Mouse (Mus musculus): ENCODE results near the gene Eln. TPM values are rescaled to one million over a fixed set of nuclear protein-coding genes. Genes with fewer than 3 reads are reported as not detected.

The Eln gene
- polyA plus RNA-seq, 1 experiment from 2014 or later: 340 TPM

- under 1% methylated on average over 37 of the region's 38 CpGs for WGBS
- peak overlapping the region; percentile 35 for H3K9ac ChIP-seq (ENCODE audit: low read length)
- H3K9me3 ChIP-seq (ENCODE audit: control insufficient read depth, low read length): no peaks in the 10 kb centered on the region
These were observed 58.3 kb downstream of the Eln start for GRCm38 (mm10) chr5:134688718-134689284.

GRCm38 (mm10) chr5:134688086-134688717, 58.9 kb downstream of the Eln start, which contains the start of gene Limk1:
TSS of gene Limk1 (minus strand) at chr5:134688598.
- WGBS: 1% methylated on average over 40 of the region's 69 CpGs

More at GRCm38 (mm10) chr5:134688718-134689284, 58.3 kb downstream of the Eln start:
- no peaks in the 10 kb centered on the region for H3K4me1 ChIP-seq (replicated peaks; ENCODE audit: control insufficient read depth, insufficient read depth)
- H3K4me3 ChIP-seq (ENCODE audit: low read depth, low read length): peak overlapping the region; percentile 73
- DNase-seq (ENCODE audit: low spot score) (peak; percentile 99), ATAC-seq (ENCODE audit: low FRiP score, low TSS enrichment) (peak; percentile 98)
- peak overlapping the region; percentile 98 for H3K4me2 ChIP-seq (replicated peaks; ENCODE audit: low read depth)
- H3K36me3 ChIP-seq (ENCODE audit: control insufficient read depth, insufficient read depth, low read length): no peaks in the 10 kb centered on the region
- no peak for TF ChIP-seq EP300 (optimal IDR thresholded peaks at IDR 0.05)
- peak; percentile 75 for TF ChIP-seq CTCF (IDR thresholded peaks at IDR 0.05; ENCODE audit: low read depth)
- peak overlapping the region; percentile 67; the same call in 1 of the 2 replicates for H3K27ac ChIP-seq (replicated peaks)
- H3K27me3 ChIP-seq (ENCODE audit: control insufficient read depth, insufficient read depth, low read length): no peaks in the 10 kb centered on the region

GRCm38 (mm10) chr5:134687187-134687586, 59.9 kb downstream of the Eln start:
- Histone ChIP-seq H3K27me3 (ENCODE audit: control insufficient read depth, insufficient read depth, low read length) (no peaks in the 10 kb centered on the region), H3K4me3 (ENCODE audit: low read depth, low read length) (peak overlapping the region; percentile 73; the same call in 1 of the 2 replicates), H3K36me3 (ENCODE audit: control insufficient read depth, insufficient read depth, low read length) (no peaks in the 10 kb centered on the region), H3K9me3 (ENCODE audit: control insufficient read depth, low read length) (no peaks in the 10 kb centered on the region), H3K4me2 (replicated peaks; ENCODE audit: low read depth) (peak overlapping the region; percentile 98; the same call in 1 of the 2 replicates), H3K4me1 (replicated peaks; ENCODE audit: control insufficient read depth, insufficient read depth) (no peaks in the 10 kb centered on the region), H3K9ac (ENCODE audit: low read length) (no peak overlapping the region), H3K27ac (replicated peaks) (no peak overlapping the region)
- ATAC-seq (ENCODE audit: low FRiP score, low TSS enrichment) (no peak), DNase-seq (ENCODE audit: low spot score) (no peak)
- WGBS: 87% methylated on average over 1 of the region's 1 CpGs
- TF ChIP-seq CTCF (IDR thresholded peaks at IDR 0.05; ENCODE audit: low read depth): no peak
- TF ChIP-seq EP300 (optimal IDR thresholded peaks at IDR 0.05): no peak

More at GRCm38 (mm10) chr5:134688086-134688717, 58.9 kb downstream of the Eln start, which contains the start of gene Limk1:
- DNase-seq (ENCODE audit: low spot score) (no peak), ATAC-seq (ENCODE audit: low FRiP score, low TSS enrichment) (no peak; the same call in 1 of the 2 replicates)
- H3K9ac ChIP-seq (ENCODE audit: low read length): peak within 1 kb of the TSS; percentile 70
- no peaks in the 10 kb centered on the region for H3K27me3 ChIP-seq (ENCODE audit: control insufficient read depth, insufficient read depth, low read length)
- H3K36me3 ChIP-seq (ENCODE audit: control insufficient read depth, insufficient read depth, low read length): no peaks in the 10 kb centered on the region
- TF ChIP-seq EP300 (optimal IDR thresholded peaks at IDR 0.05) (no peak), CTCF (IDR thresholded peaks at IDR 0.05; ENCODE audit: low read depth) (no peak)
- peak within 1 kb of the TSS; percentile 73 for H3K4me3 ChIP-seq (ENCODE audit: low read depth, low read length)
- H3K9me3 ChIP-seq (ENCODE audit: control insufficient read depth, low read length): no peaks in the 10 kb centered on the region
- peak within 1 kb of the TSS; percentile 98 for H3K4me2 ChIP-seq (replicated peaks; ENCODE audit: low read depth)
- H3K27ac ChIP-seq (replicated peaks): peak within 1 kb of the TSS; percentile 67; the same call in 1 of the 2 replicates
- H3K4me1 ChIP-seq (replicated peaks; ENCODE audit: control insufficient read depth, insufficient read depth): no peaks in the 10 kb centered on the region

- no peak for ATAC-seq (ENCODE audit: low FRiP score, low TSS enrichment)
- DNase-seq (ENCODE audit: low spot score): no peak
- Histone ChIP-seq H3K27ac (replicated peaks) (no peak overlapping the region), H3K27me3 (ENCODE audit: control insufficient read depth, insufficient read depth, low read length) (no peaks in the 10 kb centered on the region), H3K4me2 (replicated peaks; ENCODE audit: low read depth) (no peak overlapping the region), H3K9me3 (ENCODE audit: control insufficient read depth, low read length) (no peaks in the 10 kb centered on the region), H3K9ac (ENCODE audit: low read length) (no peak overlapping the region), H3K4me1 (replicated peaks; ENCODE audit: control insufficient read depth, insufficient read depth) (no peaks in the 10 kb centered on the region), H3K4me3 (ENCODE audit: low read depth, low read length) (no peak overlapping the region), H3K36me3 (ENCODE audit: control insufficient read depth, insufficient read depth, low read length) (no peaks in the 10 kb centered on the region)
- 88% methylated on average over 6 of the region's 6 CpGs for WGBS
- TF ChIP-seq EP300 (optimal IDR thresholded peaks at IDR 0.05) (no peak), CTCF (IDR thresholded peaks at IDR 0.05; ENCODE audit: low read depth) (no peak)
These were observed 60.6 kb downstream of the Eln start for GRCm38 (mm10) chr5:134686541-134686940.

- no peaks in the 10 kb centered on the region for H3K9me3 ChIP-seq (ENCODE audit: control insufficient read depth, low read length)
- H3K4me1 ChIP-seq (replicated peaks; ENCODE audit: control insufficient read depth, insufficient read depth): peaks cover 9% of the 10 kb centered on the region; the same call in 1 of the 2 replicates
- no peak overlapping the region for H3K4me3 ChIP-seq (ENCODE audit: low read depth, low read length)
- no peaks in the 10 kb centered on the region for H3K36me3 ChIP-seq (ENCODE audit: control insufficient read depth, insufficient read depth, low read length)
- H3K4me2 ChIP-seq (replicated peaks; ENCODE audit: low read depth): no peak overlapping the region
- DNase-seq (ENCODE audit: low spot score): no peak
- WGBS: 77% methylated on average over 2 of the region's 2 CpGs
- no peak overlapping the region for H3K27ac ChIP-seq (replicated peaks)
- ATAC-seq (ENCODE audit: low FRiP score, low TSS enrichment): no peak
- TF ChIP-seq CTCF (IDR thresholded peaks at IDR 0.05; ENCODE audit: low read depth) (no peak), EP300 (optimal IDR thresholded peaks at IDR 0.05) (no peak)
- no peak overlapping the region for H3K9ac ChIP-seq (ENCODE audit: low read length)
- no peaks in the 10 kb centered on the region for H3K27me3 ChIP-seq (ENCODE audit: control insufficient read depth, insufficient read depth, low read length)
These were observed 62.7 kb downstream of the Eln start for GRCm38 (mm10) chr5:134684398-134684797.

GRCm38 (mm10) chr5:134683813-134684212, 63.3 kb downstream of the Eln start:
- peaks cover 12% of the 10 kb centered on the region for H3K4me1 ChIP-seq (replicated peaks; ENCODE audit: control insufficient read depth, insufficient read depth)
- no peak for ATAC-seq (ENCODE audit: low FRiP score, low TSS enrichment)
- no peak overlapping the region for H3K4me2 ChIP-seq (replicated peaks; ENCODE audit: low read depth)
- H3K4me3 ChIP-seq (ENCODE audit: low read depth, low read length): no peak overlapping the region
- H3K9me3 ChIP-seq (ENCODE audit: control insufficient read depth, low read length): no peaks in the 10 kb centered on the region
- no peak for TF ChIP-seq EP300 (optimal IDR thresholded peaks at IDR 0.05)
- TF ChIP-seq CTCF (IDR thresholded peaks at IDR 0.05; ENCODE audit: low read depth): no peak
- H3K36me3 ChIP-seq (ENCODE audit: control insufficient read depth, insufficient read depth, low read length): no peaks in the 10 kb centered on the region
- H3K9ac ChIP-seq (ENCODE audit: low read length): no peak overlapping the region
- H3K27me3 ChIP-seq (ENCODE audit: control insufficient read depth, insufficient read depth, low read length): no peaks in the 10 kb centered on the region
- WGBS: 70% methylated on average over 2 of the region's 2 CpGs
- H3K27ac ChIP-seq (replicated peaks): no peak overlapping the region
- DNase-seq (ENCODE audit: low spot score): no peak
